7 mouse cellular contexts compared by ENCODE assay signal in genomic region chr9:106684093-106684872, GRCm38 (mm10). TPM values are rescaled to one million over a fixed set of nuclear protein-coding genes. Genes with fewer than 3 reads are reported as not detected.
DNase-seq lines count a peak whose midpoint lies in the region; ATAC-seq and TF ChIP-seq lines count a peak whose summit lies in the region.

No protein-coding gene starts in this region.

- H3K4me1 ChIP-seq in neural tube, embryonic 11.5 days (ENCODE audit: control insufficient read depth, insufficient read depth, low read length), result no peaks in the 10 kb centered on the region
- H3K4me1 ChIP-seq in forebrain, embryonic 12.5 days, result peaks cover 26% of the 10 kb centered on the region
- peaks cover 13% of the 10 kb centered on the region for H3K4me1 ChIP-seq in limb, embryonic 14.5 days (ENCODE audit: control insufficient read depth, insufficient read depth, low read length)
- H3K4me1 ChIP-seq in stomach, embryonic 15.5 days, result peaks cover 16% of the 10 kb centered on the region; the same call in 1 of the 2 replicates

- no peak for ATAC-seq in neural tube, embryonic 11.5 days (ENCODE audit: insufficient read depth, low FRiP score, low TSS enrichment)
- no peak for ATAC-seq in forebrain, embryonic 12.5 days (ENCODE audit: low FRiP score)
- no peak for ATAC-seq in limb, embryonic 14.5 days (ENCODE audit: low FRiP score, low read depth)
- no peak for ATAC-seq in stomach, embryonic 15.5 days (ENCODE audit: insufficient read depth, low FRiP score, low read depth)

- 86% methylated on average over 6 of the region's 6 CpGs for WGBS in neural tube, embryonic 11.5 days
- WGBS in forebrain, embryonic 12.5 days, result 87% methylated on average over 6 of the region's 6 CpGs
- WGBS in limb, embryonic 14.5 days, result 87% methylated on average over 6 of the region's 6 CpGs
- 66% methylated on average over 6 of the region's 6 CpGs for WGBS in stomach, embryonic 15.5 days

- no peak for TF ChIP-seq POLR2A in limb, embryonic 14.5 days (IDR thresholded peaks at IDR 0.05; ENCODE audit: borderline replicate concordance, extremely low read depth, insufficient read depth, insufficient read length)

- intact Hi-C loops in left cerebral cortex, postnatal 4 days (cut with DNase I), result no loop called here

- no peaks in the 10 kb centered on the region for H3K9me3 ChIP-seq in neural tube, embryonic 11.5 days (ENCODE audit: control insufficient read depth, low read length)
- no peaks in the 10 kb centered on the region for H3K9me3 ChIP-seq in forebrain, embryonic 12.5 days
- no peaks in the 10 kb centered on the region for H3K9me3 ChIP-seq in limb, embryonic 14.5 days (ENCODE audit: control insufficient read depth, low read length)
- H3K9me3 ChIP-seq in stomach, embryonic 15.5 days, result no peaks in the 10 kb centered on the region

- no peak for DNase-seq in neural tube, embryonic 11.5 days (ENCODE audit: low spot score)
- DNase-seq in neural tube, embryonic 10.5 days (ENCODE audit: extremely low spot score, low spot score), result no peak
- no peak for DNase-seq in limb, embryonic 14.5 days (ENCODE audit: low spot score)
- DNase-seq in gastrocnemius, postnatal 25 days, result no peak
- no peak for DNase-seq in left cerebral cortex, postnatal 4 days

- H3K4me3 ChIP-seq in neural tube, embryonic 11.5 days (ENCODE audit: low read depth, low read length), result peak overlapping the region; percentile 78; the same call in 1 of the 2 replicates
- H3K4me3 ChIP-seq in forebrain, embryonic 12.5 days (replicated peaks), result peak overlapping the region; percentile 77
- peak overlapping the region; percentile 80 for H3K4me3 ChIP-seq in limb, embryonic 14.5 days (replicated peaks; ENCODE audit: low read length)
- peak overlapping the region; percentile 64 for H3K4me3 ChIP-seq in stomach, embryonic 15.5 days (replicated peaks)

- H3K4me2 ChIP-seq in neural tube, embryonic 11.5 days (ENCODE audit: low read depth), result peak overlapping the region; percentile 73
- peak overlapping the region; percentile 98 for H3K4me2 ChIP-seq in forebrain, embryonic 12.5 days
- H3K4me2 ChIP-seq in limb, embryonic 14.5 days (replicated peaks; ENCODE audit: low read depth, low read length, severe bottlenecking), result peak overlapping the region; percentile 87
- H3K4me2 ChIP-seq in stomach, embryonic 15.5 days, result peak overlapping the region; percentile 93

- H3K27ac ChIP-seq in neural tube, embryonic 11.5 days (ENCODE audit: low read depth, low read length), result no peak overlapping the region
- H3K27ac ChIP-seq in forebrain, embryonic 12.5 days, result no peak overlapping the region
- H3K27ac ChIP-seq in limb, embryonic 14.5 days (replicated peaks; ENCODE audit: low read depth, low read length), result no peak overlapping the region
- H3K27ac ChIP-seq in stomach, embryonic 15.5 days, result no peak overlapping the region

- H3K36me3 ChIP-seq in neural tube, embryonic 11.5 days (ENCODE audit: control insufficient read depth, insufficient read depth, low read length), result no peaks in the 10 kb centered on the region
- peaks cover 8% of the 10 kb centered on the region; the same call in 1 of the 2 replicates for H3K36me3 ChIP-seq in forebrain, embryonic 12.5 days (replicated peaks)
- peaks cover 36% of the 10 kb centered on the region for H3K36me3 ChIP-seq in limb, embryonic 14.5 days (ENCODE audit: control insufficient read depth, insufficient read depth, low read length)
- no peaks in the 10 kb centered on the region for H3K36me3 ChIP-seq in stomach, embryonic 15.5 days

- no peaks in the 10 kb centered on the region for H3K27me3 ChIP-seq in neural tube, embryonic 11.5 days (ENCODE audit: control insufficient read depth, insufficient read depth, low read length)
- no peaks in the 10 kb centered on the region for H3K27me3 ChIP-seq in forebrain, embryonic 12.5 days
- H3K27me3 ChIP-seq in limb, embryonic 14.5 days (ENCODE audit: control insufficient read depth, insufficient read depth, low read length), result no peaks in the 10 kb centered on the region
- H3K27me3 ChIP-seq in stomach, embryonic 15.5 days (replicated peaks), result no peaks in the 10 kb centered on the region

- no peak overlapping the region; the same call in 1 of the 2 replicates for H3K9ac ChIP-seq in neural tube, embryonic 11.5 days (ENCODE audit: low read length)
- peak overlapping the region; percentile 76 for H3K9ac ChIP-seq in forebrain, embryonic 12.5 days
- H3K9ac ChIP-seq in limb, embryonic 14.5 days (ENCODE audit: low read depth, low read length, severe bottlenecking), result peak overlapping the region; percentile 77
- peak overlapping the region; percentile 56; the same call in 1 of the 2 replicates for H3K9ac ChIP-seq in stomach, embryonic 15.5 days

RNA-seq across cellular contexts. Expression of gene Tex264, which starts 1.4 kb away (rescaled TPM):
- polyA plus RNA-seq in neural tube, embryonic 11.5 days (2014; fragmentation: Nextera tagmentation; extraction: Ambion mirVana), result 31.8 and 38.5 TPM in 2 replicates
- 24.9 and 30.4 TPM in 2 replicates for polyA plus RNA-seq in forebrain, embryonic 12.5 days (2016; fragmentation: Nextera tagmentation; extraction: Ambion mirVana)
- polyA plus RNA-seq in limb, embryonic 14.5 days (2012; rRNA removed), result 56.8 and 76.1 TPM in 2 replicates
- 63.9 and 67.6 TPM in 2 replicates for polyA plus RNA-seq in limb, embryonic 14.5 days (2014; fragmentation: Nextera tagmentation; extraction: Ambion mirVana)
- polyA plus RNA-seq in stomach, embryonic 15.5 days (2015; fragmentation: Nextera tagmentation; extraction: Ambion mirVana), result 51.5 and 53.7 TPM in 2 replicates
- total RNA-seq in gastrocnemius, postnatal 25 days (2021), result 10 to 100 TPM; 24.3 to 28.8 TPM
- 10 to 100 TPM; 66.4 to 69.2 TPM for total RNA-seq in left cerebral cortex, postnatal 4 days (2021)

RNA-seq across cellular contexts. Expression of gene Grm2, which starts 28.4 kb away (rescaled TPM):
- 20.6 and 26.1 TPM in 2 replicates for polyA plus RNA-seq in neural tube, embryonic 11.5 days (2014; fragmentation: Nextera tagmentation; extraction: Ambion mirVana)
- polyA plus RNA-seq in forebrain, embryonic 12.5 days (2016; fragmentation: Nextera tagmentation; extraction: Ambion mirVana), result 3.4 and 5.7 TPM in 2 replicates
- polyA plus RNA-seq in limb, embryonic 14.5 days (2012; rRNA removed), result 0.06 and 0.08 TPM in 2 replicates
- polyA plus RNA-seq in limb, embryonic 14.5 days (2014; fragmentation: Nextera tagmentation; extraction: Ambion mirVana), result not detected in 2 replicates
- not detected in 2 replicates for polyA plus RNA-seq in stomach, embryonic 15.5 days (2015; fragmentation: Nextera tagmentation; extraction: Ambion mirVana)
- not detected for total RNA-seq in gastrocnemius, postnatal 25 days (2021)
- total RNA-seq in left cerebral cortex, postnatal 4 days (2021), result 10 to 100 TPM; 43.6 to 48.3 TPM

RNA-seq across cellular contexts. Expression of gene Iqcf6, which starts 57.9 kb away (rescaled TPM):
- not detected in 2 replicates for polyA plus RNA-seq in neural tube, embryonic 11.5 days (2014; fragmentation: Nextera tagmentation; extraction: Ambion mirVana)
- not detected in 2 replicates for polyA plus RNA-seq in forebrain, embryonic 12.5 days (2016; fragmentation: Nextera tagmentation; extraction: Ambion mirVana)
- polyA plus RNA-seq in limb, embryonic 14.5 days (2012; rRNA removed), result not detected in 2 replicates
- not detected in 2 replicates for polyA plus RNA-seq in limb, embryonic 14.5 days (2014; fragmentation: Nextera tagmentation; extraction: Ambion mirVana)
- polyA plus RNA-seq in stomach, embryonic 15.5 days (2015; fragmentation: Nextera tagmentation; extraction: Ambion mirVana), result not detected in 2 replicates
- not detected for total RNA-seq in gastrocnemius, postnatal 25 days (2021)
- total RNA-seq in left cerebral cortex, postnatal 4 days (2021), result not detected
